Mouse (Mus musculus) CD8-positive naive resting alpha-beta T cell, adult 2 months (primary cell): ENCODE results near the gene Dnaaf2.

ENCODE experiments used
- DNase-seq, 2 experiments: peaks; one replicate each; pipeline ENCODE4 v3.0.0; 2022; ENCODE audit warnings: low read depth in 2 of 2, low spot score in 2 of 2

The Dnaaf2 gene

GRCm38 (mm10) chr12:69198164-69198535 is at the start of gene Dnaaf2:
Gene Dnaaf2 (minus strand): TSS chr12:69198429.
- DNase-seq = peak in 1 of 2 experiments; percentile 55

DNA sequence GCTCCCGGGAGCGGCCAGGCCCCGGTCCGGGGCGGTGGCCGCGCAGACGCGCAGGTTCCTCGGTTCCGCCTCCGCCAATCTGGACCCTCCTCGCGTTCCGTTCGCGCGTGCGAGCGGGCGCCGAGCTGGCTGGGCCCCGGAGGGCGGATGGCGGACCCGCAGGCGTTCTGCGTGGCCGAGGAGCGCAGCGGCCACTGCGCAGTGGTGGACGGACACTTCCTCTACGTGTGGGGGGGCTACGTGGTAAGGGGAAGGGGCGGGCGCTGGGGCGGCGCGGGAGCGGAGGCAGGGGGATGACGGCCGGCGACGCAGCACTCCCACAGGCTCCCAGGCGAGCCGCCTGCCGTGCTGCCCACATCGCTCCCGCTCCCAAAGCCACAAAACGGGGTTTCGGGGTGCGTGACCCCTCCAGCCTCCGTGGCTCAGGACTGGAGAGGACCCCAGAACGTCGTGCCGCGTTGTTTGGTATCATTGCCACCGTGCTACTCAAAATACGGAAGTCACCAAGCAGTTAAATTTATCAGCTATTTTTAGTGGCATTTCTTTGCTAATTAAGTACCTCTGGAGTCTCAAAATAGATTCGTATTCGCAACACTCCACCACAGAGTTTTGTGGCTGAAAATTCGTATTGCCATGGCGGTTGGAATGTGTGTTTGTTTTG is 43.7 kb upstream of the Dnaaf2 start:
- peak; percentile 24 to 29 for DNase-seq

GRCm38 (mm10) chr12:69241405-69241770 is 43.2 kb upstream of the Dnaaf2 start:
- DNase-seq = no peak

DNA sequence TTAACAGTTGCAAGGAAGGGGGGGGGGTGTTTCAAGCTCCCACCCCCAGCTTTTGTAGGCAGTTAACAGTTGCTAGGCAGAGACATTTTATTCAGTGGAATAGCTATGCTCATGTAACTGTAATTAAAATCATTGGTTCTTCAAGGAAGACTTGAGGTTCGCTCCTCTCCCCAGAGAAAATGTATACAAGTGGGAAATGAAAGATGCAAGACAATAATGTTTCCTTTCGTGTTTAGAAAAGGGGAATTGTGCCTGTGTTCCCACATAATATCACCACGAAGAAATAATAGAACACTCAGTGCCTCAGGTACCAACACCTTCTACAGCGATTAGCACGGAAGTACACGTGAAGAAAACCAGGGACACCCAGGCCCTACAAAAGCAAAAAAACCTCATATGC is 42.6 kb upstream of the Dnaaf2 start, which contains the start of gene Klhdc1:
Gene Klhdc1 (plus strand): TSS at position 301 of the 400 bp plus-strand sequence.
- no peak for DNase-seq

DNA sequence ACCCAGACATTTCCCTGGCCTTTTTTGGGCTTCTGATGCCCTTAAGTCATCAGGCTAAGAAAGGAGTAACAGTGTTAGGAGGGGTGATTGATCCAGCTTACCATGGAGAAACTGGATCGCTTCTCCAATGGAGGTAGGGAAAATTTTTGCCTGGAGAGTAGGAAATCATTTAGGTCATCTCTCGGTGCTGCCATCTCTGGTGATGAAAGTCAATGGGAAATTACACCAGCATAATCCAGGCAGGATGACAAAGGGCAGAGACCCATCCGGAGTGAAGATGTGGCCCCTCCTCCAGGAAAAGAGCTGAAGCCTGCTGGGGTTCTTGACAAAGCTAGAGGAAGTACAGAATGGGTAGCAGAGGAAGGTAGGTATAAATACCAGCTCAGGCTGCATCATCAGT is 40.1 kb upstream of the Dnaaf2 start:
- no peak for DNase-seq

DNA sequence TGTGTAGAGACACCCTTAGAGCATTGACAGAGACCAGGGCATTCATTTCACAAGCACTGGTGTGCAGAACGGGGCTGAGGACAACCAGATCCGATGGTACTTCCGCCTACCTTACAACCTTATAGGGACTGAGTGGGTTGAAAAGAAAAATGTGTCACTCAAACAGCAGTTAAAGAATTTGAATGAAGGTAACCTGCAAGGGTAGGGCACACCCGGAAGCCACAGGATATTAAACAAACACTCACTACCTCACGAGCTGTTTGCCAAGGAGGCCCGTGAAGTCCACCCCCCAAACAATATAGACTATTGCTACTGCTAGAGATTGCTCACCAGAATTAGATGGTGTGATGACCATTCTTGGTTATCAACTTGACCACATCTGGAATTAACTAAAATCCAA is 37.6 kb upstream of the Dnaaf2 start:
- no peak for DNase-seq

DNA sequence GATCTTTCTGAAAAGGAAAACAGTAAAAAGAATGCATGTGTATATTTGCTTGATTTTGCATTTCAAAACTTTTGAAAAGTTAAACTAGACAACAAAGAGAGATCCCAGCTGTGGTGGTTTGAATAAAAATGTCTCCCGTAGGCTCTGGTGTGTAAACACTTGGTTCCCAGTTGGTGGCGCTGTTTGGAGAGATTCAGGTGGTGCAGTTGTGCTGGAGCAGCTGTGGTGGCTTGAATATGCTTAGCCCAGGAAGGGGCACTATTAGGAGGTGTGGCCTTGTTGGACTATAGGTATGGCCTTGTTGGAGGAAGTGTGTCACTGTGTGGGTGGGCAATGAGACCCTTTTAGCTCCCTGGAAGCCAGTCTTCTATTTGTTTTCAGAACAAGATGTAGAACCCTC is 31.0 kb upstream of the Dnaaf2 start:
- peak; percentile 54 to 74 for DNase-seq

- peak; percentile 71 to 88 for DNase-seq
Measured at GRCm38 (mm10) chr12:69227776-69228466, 29.7 kb upstream of the Dnaaf2 start, which contains the start of gene Pole2. Gene Pole2 (minus strand): TSS chr12:69228195.

GRCm38 (mm10) chr12:69220613-69221277 is 22.5 kb upstream of the Dnaaf2 start:
- no peak for DNase-seq

DNA sequence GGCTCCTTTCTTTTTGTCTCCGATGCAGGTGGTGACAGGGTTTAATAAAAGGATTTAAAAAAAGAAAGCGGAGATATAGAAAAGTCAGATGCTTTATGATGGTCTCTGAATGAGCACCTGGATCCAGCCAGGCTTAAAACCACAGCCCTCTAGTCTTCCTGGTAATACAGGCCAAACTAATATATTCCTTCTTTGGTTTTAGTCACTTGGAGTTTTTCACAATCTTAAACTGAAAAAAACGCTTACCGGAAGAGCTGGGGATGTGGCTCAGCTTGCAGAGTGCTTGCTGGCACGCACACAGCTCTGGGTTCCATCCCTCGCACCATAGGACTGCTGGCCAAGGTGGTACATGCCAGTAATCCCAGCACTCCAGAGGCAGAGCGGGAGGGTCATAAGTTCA is 18.4 kb upstream of the Dnaaf2 start:
- DNase-seq = no peak

- DNase-seq = no peak
Measured at GRCm38 (mm10) chr12:69215000-69215785, 17.0 kb upstream of the Dnaaf2 start.

GRCm38 (mm10) chr12:69214393-69214792 is 16.2 kb upstream of the Dnaaf2 start:
- no peak for DNase-seq

DNA sequence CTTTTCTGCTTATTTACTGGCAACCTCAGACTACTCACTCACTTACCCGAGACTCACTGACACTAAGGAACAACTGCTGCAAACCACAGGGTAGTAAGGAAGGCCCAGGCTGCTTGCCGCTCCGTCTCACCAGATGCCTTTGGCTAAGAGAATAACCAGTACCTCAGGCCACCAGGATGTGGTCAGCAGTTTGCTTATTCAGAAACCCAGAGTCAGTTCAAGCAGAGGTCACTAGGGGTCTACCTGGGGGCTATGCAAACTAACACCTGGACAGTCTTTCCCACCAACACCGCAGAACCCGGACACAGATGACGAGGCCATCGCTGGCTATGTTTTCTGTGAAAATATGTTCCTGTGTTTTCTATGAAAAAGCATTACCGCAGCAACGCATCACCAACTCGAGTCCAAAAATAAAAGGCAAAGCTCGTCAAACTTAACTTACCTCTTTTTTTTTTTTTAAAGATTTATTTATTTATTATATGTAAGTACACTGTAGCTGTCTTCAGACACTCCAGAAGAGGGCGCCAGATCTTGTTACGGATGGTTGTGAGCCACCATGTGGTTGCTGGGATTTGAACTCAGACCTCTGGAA is 15.1 kb upstream of the Dnaaf2 start:
- DNase-seq = no peak

DNA sequence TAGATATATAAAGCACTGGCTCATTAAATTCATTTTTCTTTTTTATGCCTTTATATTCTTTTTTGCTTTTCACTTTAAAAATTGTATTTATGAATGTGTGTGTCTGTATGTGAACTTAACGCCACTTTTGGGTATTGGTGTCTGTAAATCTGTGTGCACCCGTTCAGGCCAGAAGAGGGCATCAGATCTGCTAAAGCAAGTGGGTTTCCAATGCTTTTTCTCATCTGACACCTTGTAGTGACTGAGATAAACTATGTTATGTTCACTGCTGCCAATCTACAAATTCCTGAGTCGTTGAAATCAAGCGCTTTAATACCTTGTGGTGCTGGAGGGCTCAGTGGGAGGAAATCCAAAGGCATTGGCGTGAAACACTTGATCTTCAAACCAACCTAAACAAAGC is 12.8 kb upstream of the Dnaaf2 start:
- no peak for DNase-seq

DNA sequence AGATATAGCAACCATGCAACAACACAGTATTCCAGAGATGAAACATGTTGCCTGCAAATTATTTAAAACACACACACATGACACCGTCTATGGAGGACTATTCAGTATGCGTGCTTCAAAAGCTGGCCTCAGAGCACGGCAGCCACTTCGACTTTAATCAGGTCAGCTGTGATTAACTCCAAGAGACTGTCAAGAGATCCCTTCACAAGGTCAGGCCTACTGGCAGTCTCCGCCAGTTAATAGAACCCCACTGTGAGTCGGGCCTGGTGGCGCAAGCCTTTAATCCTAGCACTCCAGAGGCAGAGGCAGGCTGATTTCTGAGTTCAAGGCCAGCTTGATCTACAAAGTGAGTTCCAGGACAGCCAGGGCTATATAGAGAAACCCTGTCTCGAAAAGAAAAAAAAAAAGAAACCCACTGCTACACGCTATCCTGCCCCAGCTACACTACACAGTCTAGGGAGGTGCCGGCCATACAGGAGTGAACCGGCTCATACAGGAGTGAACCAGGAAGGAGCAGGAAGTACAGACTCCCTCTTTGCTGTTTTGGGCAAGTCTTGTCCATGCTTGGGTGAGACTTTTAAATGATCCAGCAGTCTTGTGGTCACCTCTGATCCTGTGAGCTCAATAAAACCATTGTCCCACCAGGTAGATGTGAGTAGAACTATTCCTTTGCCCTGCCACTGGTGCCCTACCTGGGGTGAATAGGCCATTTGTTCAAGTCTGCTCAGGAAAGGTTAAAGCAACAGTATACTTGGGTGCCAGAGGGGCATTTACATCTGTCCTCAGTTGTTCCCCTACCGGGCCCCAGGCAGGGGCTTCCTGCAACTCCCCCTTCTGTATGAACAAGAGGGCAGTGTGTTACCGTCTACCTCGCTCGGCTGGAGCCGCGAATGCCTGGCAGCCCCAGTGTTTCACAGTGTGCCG is 12.1 kb upstream of the Dnaaf2 start:
- no peak for DNase-seq

DNA sequence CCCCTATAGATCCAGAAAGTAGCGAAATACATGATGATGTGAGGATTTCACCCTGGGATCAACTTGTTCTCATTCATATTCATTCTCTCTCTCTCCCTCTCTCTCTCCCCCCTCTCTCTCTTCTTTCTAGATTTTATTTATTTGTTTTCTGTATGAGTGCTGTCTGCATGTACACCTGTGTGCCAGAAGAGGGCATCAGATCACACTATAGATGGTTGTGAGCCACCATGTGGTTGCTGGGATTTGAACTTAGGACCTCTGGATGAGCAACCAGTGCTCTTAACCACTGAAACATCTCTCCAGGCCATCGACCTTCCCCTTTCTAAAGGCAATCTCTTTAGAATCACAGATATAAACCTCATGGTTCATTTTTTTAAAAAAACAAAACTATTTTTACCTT is 10.3 kb upstream of the Dnaaf2 start:
- DNase-seq = no peak

- no peak for DNase-seq
Measured at GRCm38 (mm10) chr12:69207926-69208325, 9.7 kb upstream of the Dnaaf2 start.

- DNase-seq = no peak
Measured at GRCm38 (mm10) chr12:69207396-69207795, 9.2 kb upstream of the Dnaaf2 start.

DNA sequence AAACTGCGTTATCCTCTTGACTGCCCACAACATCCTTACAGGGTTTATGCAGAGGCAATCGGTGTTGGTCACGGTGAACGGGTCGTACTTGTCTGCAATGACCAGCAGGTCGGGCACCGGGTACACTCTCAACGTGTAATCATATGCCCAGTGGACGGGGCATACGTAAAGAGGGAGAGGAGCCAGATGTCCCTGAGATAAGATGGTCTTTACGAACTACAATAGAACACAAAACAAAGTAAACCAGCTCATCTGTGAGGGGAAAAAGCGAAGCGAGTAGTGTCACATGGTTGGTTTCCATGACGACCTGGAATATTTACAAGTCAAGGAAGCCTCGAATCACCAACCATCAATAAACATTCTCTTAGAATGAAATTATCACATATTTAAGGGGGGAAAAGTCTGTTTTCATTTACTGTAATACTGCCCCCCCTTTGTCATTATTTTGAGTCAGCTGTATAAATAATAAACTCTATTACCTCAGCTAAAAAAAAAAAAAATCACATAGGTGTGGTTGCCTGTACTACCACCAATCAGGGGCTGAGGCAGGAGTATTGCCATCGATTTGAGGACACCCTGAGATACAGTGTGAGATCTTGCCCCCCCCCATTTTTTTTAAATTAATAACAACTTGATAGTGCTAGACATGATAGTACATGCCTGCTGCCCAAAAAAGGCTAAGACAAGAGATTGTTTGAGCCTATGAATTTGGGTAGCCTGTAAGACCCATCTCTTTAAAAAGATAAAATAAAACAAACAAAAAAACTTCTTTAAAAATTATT is 6.0 kb upstream of the Dnaaf2 start, which contains the start of gene Gm49384:
Gene Gm49384 (minus strand): TSS at position 216 of the 782 bp plus-strand sequence.
- DNase-seq = no peak
